Mouse (Mus musculus) cerebellum, adult (tissue): ENCODE data around the gene Wdr61.
A peak's percentile ranks its signal among the peaks of the same experiment; 100 is the strongest.

ENCODE experiments used
- ATAC-seq: cut with Nextera tagmentation; 2 replicates; pipeline ENCODE4 v1.9.2; 2017; ENCODE audit warnings: mild to moderate bottlenecking, moderate library complexity, mixed read lengths; ENCODE audit not compliant: insufficient number of reproducible peaks, low FRiP score, low TSS enrichment

Wdr61 gene

DNA sequence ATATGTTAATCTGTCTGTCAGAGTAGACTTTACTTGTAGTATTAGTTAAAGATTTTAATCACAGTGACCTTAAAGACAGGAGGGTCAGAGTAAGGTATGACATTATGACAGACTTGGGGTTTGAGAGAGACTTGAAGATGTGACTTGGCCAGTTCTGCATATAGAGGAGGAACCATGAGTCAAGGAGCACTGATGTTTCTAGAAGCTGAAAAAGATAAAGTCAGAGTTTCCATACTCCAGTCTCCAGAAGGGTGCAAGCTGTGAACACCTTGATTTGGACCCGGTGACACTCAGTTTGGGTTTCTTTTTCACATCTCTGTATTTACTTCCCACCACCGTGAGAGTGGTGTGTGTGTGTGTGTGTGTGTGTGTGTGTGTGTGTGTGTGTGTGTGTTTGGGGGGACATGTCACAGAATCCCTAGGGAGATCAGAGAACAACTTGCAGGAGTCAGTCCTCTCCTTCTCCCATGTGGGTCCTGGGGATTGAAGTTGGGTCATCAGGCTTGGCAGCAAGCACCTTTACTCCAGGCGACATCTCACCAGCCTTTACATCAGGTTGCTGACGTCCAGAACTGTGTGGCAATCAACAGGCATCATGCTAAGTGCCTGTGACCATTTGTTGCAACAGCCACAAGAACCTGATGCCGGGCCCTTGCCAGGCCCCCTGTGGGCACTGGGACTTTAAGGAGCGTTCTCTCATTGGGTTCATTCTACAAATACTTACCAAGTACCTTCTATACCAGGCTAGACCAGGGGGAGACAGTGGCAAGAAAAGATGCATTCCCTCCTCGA, 50.3 kb downstream of the Wdr61 start:
- ATAC-seq = no peak

DNA sequence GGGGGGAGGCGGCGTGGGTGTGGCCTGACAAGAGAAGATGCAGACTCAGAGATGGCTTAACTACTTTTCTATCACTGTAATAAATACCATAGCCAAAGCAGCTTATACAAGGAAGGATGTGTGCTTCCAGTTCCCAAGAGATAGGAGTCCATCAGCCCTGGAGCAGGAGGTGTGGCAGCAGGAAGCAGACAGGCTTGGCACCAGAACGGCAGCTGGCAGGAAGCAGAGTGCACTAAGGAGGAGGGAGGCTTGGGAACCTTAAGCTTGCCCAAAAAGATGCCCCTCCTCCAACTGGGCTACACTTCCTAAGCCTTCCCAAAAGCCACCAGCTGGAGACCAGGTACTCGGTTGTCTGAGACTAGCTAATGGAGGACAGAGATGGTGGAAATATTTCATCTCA, 51.5 kb downstream of the Wdr61 start:
- ATAC-seq = peak; percentile 90

DNA sequence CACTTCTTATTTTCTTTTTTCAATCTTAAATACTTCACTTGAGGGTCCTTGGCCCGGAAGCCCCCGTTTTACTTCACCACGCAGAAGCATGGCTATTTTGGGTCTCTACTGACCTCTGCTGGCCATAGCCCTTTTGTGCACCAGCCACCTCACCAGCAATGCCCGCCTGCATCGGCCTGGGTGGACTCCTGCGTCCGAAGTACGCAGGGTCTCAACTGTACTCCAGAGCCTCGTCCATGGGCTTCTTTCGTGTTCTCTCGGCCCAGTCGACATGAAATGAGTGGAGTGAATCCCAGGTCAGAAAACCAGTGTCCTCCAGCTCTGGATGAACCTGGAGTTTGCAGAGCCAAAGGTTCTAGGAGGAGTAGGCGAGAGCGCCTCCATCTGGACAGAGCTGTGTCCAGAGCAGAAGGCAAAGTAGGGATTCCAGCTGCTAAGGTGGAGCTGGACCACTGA, 57.8 kb downstream of the Wdr61 start:
- ATAC-seq = peak; percentile 91

GRCm38 (mm10) chr9:54673887-54674286, 60.4 kb downstream of the Wdr61 start:
- no peak for ATAC-seq

DNA sequence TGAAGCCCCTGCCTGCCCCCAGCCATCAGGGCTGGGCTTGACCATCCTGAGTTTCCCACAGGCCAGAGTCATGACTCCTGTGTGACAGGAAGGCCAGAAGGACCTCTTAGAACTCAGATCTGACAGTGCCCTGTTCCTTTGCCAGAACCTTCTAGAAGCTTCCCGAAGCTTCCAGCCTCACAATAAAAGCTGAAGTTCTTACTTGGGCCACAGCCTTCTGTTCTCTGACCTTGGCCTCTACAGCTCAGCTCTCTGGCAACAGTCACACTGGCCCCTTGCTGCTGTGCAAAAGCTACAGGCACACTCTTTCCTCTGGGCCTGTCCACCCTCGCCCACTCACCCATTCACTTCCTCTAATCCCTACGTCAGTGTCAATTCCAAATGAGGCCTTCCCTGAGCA, 62.4 kb downstream of the Wdr61 start:
- no peak for ATAC-seq

DNA sequence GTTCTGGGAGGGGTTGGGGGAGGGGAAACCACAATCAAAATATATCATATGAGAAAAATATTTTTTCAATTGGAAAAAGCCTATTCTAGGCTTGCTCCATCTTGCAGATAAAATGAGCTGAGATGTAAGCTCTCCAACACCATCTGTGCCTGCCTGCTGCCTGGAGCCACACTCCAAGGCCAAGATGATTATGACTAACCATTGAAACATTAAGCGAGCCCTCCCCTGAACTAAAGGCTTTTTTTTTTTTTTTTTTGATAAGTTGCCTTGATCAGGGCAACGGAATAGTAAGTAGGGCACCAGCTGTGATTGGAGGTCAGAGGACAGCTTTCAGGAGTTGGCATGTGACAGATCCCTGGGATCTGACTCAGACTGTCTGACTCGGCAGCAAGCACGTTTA, 65.9 kb downstream of the Wdr61 start:
- peak; percentile 86; the same call in 1 of the 2 replicates for ATAC-seq

DNA sequence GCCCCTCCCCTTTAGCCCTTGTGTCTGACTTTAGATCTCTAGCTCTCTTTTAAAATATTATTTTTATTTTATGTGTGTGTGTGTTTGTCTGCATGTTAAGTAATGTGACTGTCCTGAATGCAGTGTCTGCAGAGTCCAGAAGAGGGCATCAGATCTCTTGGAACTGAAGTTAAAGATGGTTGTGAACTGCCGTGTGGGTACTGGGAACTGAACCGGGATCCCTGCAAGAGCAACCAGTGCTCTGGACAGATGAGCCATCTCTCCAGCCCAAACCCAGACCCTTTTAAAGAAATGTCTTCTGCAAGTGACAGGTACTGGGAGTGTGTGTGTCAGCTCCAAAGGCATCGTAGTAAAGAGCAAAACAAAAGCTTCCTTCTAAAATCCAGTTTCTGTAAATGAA, 68.2 kb downstream of the Wdr61 start:
- ATAC-seq = no peak
